Mouse (Mus musculus): ENCODE measurements around the gene Abcc4. TPM values are rescaled to one million over a fixed set of nuclear protein-coding genes. Genes with fewer than 3 reads are reported as not detected.
"Not testable (repeated sequence)": the region's sequence is repeated elsewhere in the genome, so short reads cannot be mapped to it uniquely, and the experiment has no call there.

Gene Abcc4
- polyA plus RNA-seq, 1 experiment, result 7.7 TPM

DNA sequence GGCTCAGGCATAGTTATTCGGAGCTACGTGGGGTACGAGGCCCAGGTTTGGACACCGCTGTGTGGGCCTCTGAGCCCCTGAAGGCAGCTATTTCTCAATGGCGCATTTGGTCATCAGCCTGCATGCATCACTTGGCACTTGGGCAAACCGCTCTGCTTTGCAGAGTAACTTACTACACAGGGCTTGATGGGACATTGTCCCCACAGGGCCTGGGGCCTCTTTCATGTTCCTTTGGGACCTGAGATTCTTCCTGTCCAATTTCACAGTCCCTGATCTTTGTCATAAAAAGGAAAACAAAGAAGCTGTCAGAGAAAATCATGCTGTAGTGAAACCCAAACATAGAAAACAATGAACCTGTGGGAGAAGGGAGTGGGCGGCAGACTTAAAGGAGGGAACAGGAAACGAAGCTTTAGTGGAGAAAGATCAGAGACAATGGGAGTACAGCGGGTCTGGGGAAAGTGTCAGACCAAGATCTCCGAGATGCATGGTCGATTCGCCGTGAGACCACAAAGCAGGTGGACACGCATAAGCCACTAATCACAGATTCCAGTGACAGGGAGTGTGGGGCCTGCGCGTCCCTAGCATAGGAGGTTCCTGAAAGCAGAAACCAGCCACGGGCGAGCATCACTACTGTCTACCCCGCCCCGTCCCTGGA, 48.2 kb downstream of the Abcc4 start:
- H3K27ac ChIP-seq (ENCODE audit: control insufficient read depth, insufficient read depth, low read depth, low read length, poor library complexity), result no peak overlapping the region
- H3K4me3 ChIP-seq (replicated peaks; ENCODE audit: control insufficient read depth, low read depth, low read length), result no peak overlapping the region

GRCm38 (mm10) chr14:118657206-118657605, 48.8 kb downstream of the Abcc4 start:
- Histone ChIP-seq H3K4me3 (replicated peaks; ENCODE audit: control insufficient read depth, low read depth, low read length) (no peak overlapping the region), H3K4me1 (ENCODE audit: control insufficient read depth, insufficient read depth, low read length) (peaks cover 4% of the 10 kb centered on the region; the same call in 1 of the 2 replicates), H3K27ac (ENCODE audit: control insufficient read depth, insufficient read depth, low read depth, low read length, poor library complexity) (no peak overlapping the region)
- TF ChIP-seq POLR2A (IDR thresholded peaks at IDR 0.05; ENCODE audit: borderline replicate concordance, control insufficient read depth, low read depth, low read length) (no peak), CTCF (IDR thresholded peaks at IDR 0.05; ENCODE audit: control insufficient read depth, insufficient read depth, low read length) (no peak)
- 30% methylated on average over 4 of the region's 4 CpGs for WGBS

More for the DNA sequence above, 48.2 kb downstream of the Abcc4 start:
- peaks cover 4% of the 10 kb centered on the region; the same call in 1 of the 2 replicates for H3K4me1 ChIP-seq (ENCODE audit: control insufficient read depth, insufficient read depth, low read length)
- TF ChIP-seq CTCF (IDR thresholded peaks at IDR 0.05; ENCODE audit: control insufficient read depth, insufficient read depth, low read length), result no peak
- TF ChIP-seq POLR2A (IDR thresholded peaks at IDR 0.05; ENCODE audit: borderline replicate concordance, control insufficient read depth, low read depth, low read length), result no peak
- 25% methylated on average over 20 of the region's 20 CpGs for WGBS

DNA sequence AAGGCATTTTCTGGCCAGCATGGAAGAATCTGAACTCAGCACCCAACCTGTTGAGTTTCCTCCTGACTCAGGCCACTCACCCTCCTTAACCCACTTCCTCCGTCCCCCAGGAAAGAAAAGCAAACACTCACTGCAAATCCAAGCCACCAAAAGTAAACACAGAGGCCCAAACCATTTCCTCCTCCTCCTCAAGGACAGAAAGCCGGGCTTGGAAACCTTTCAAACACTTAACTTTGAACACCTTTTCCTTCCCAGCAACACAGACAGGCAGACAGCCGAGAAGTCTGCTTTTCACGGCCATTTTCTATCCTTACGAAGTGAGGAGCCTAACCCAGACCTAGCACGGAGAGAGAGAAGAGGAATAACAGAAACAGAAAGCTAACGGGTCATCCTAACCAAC, 50.0 kb downstream of the Abcc4 start:
- no peak for TF ChIP-seq CTCF (IDR thresholded peaks at IDR 0.05; ENCODE audit: control insufficient read depth, insufficient read depth, low read length)
- no peak for TF ChIP-seq POLR2A (IDR thresholded peaks at IDR 0.05; ENCODE audit: borderline replicate concordance, control insufficient read depth, low read depth, low read length)
- Histone ChIP-seq H3K4me3 (replicated peaks; ENCODE audit: control insufficient read depth, low read depth, low read length) (no peak overlapping the region), H3K4me1 (ENCODE audit: control insufficient read depth, insufficient read depth, low read length) (peaks cover 4% of the 10 kb centered on the region; the same call in 1 of the 2 replicates), H3K27ac (ENCODE audit: control insufficient read depth, insufficient read depth, low read depth, low read length, poor library complexity) (no peak overlapping the region)
- WGBS, result 53% methylated on average over 7 of the region's 7 CpGs

DNA sequence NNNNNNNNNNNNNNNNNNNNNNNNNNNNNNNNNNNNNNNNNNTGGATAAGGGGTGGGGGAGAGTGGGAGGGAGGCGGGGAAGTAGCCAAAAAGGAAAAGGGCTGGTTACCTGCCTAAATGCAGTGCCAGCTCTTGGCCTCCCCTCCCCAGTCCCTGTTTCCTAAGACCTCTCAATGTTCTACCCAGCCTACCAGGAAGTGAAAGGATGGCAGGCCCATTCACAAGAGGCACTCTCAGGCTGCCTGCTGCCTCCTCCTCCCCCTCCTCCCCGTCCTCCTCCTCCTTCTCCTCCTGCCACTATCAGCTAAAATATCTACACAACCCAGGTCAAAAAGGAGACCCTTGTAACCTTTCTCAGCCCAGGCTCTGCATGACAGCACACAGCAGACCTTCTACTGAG, 51.1 kb downstream of the Abcc4 start:
- 41% methylated on average over 2 of the region's 2 CpGs for WGBS
- TF ChIP-seq CTCF (IDR thresholded peaks at IDR 0.05; ENCODE audit: control insufficient read depth, insufficient read depth, low read length) (no peak), POLR2A (IDR thresholded peaks at IDR 0.05; ENCODE audit: borderline replicate concordance, control insufficient read depth, low read depth, low read length) (no peak)
- no peak overlapping the region for H3K4me3 ChIP-seq (replicated peaks; ENCODE audit: control insufficient read depth, low read depth, low read length)
- H3K4me1 ChIP-seq (ENCODE audit: control insufficient read depth, insufficient read depth, low read length), result peaks cover 4% of the 10 kb centered on the region; the same call in 1 of the 2 replicates
- no peak overlapping the region for H3K27ac ChIP-seq (ENCODE audit: control insufficient read depth, insufficient read depth, low read depth, low read length, poor library complexity)

DNA sequence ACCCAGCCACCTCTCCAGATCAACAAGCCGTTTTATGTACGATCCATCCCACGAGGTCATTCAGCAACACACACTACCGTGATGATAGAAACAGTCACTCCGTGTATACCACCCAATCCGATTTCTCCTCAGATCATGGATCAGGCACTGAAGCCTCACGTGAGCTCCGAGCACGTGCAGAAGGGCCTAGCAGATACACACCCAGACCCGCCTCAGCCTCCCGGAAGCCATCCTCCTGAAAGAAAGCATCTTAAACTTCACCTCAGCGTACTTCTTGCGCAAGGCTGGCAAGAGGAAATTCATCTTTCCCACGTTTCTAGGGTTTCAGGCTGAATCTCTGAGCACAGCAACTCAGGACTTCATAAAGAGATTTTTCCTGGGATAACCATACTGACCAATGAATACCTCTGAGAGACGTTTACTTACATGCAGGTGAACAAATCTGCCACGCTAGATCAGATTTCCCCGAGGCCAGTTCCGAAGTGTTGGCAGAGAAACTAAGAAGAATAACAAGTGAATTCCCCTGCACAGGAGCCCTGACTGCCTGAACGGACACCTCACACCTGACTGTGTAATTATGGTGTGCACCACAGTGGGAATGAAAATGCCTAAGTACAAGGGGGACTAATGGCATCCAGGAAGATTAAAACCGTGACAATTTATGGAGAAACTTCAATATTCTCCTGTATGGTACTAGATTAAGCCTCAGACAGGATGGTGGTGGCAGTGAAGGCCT, 54.1 kb downstream of the Abcc4 start:
- Histone ChIP-seq H3K4me3 (replicated peaks; ENCODE audit: control insufficient read depth, low read depth, low read length) (no peak overlapping the region), H3K4me1 (ENCODE audit: control insufficient read depth, insufficient read depth, low read length) (no peaks in the 10 kb centered on the region; the same call in 1 of the 2 replicates), H3K27ac (ENCODE audit: control insufficient read depth, insufficient read depth, low read depth, low read length, poor library complexity) (no peak overlapping the region)
- no peak for TF ChIP-seq CTCF (IDR thresholded peaks at IDR 0.05; ENCODE audit: control insufficient read depth, insufficient read depth, low read length)
- TF ChIP-seq POLR2A (IDR thresholded peaks at IDR 0.05; ENCODE audit: borderline replicate concordance, control insufficient read depth, low read depth, low read length), result no peak
- WGBS, result 82% methylated on average over 20 of the region's 20 CpGs

GRCm38 (mm10) chr14:118649895-118650256, 56.1 kb downstream of the Abcc4 start:
- TF ChIP-seq POLR2A (IDR thresholded peaks at IDR 0.05; ENCODE audit: borderline replicate concordance, control insufficient read depth, low read depth, low read length), result no peak
- TF ChIP-seq CTCF (IDR thresholded peaks at IDR 0.05; ENCODE audit: control insufficient read depth, insufficient read depth, low read length), result no peak
- H3K4me3 ChIP-seq (replicated peaks; ENCODE audit: control insufficient read depth, low read depth, low read length), result no peak overlapping the region
- H3K27ac ChIP-seq (ENCODE audit: control insufficient read depth, insufficient read depth, low read depth, low read length, poor library complexity), result no peak overlapping the region
- no peaks in the 10 kb centered on the region for H3K4me1 ChIP-seq (ENCODE audit: control insufficient read depth, insufficient read depth, low read length)
- WGBS, result 89% methylated on average over 2 of the region's 2 CpGs

DNA sequence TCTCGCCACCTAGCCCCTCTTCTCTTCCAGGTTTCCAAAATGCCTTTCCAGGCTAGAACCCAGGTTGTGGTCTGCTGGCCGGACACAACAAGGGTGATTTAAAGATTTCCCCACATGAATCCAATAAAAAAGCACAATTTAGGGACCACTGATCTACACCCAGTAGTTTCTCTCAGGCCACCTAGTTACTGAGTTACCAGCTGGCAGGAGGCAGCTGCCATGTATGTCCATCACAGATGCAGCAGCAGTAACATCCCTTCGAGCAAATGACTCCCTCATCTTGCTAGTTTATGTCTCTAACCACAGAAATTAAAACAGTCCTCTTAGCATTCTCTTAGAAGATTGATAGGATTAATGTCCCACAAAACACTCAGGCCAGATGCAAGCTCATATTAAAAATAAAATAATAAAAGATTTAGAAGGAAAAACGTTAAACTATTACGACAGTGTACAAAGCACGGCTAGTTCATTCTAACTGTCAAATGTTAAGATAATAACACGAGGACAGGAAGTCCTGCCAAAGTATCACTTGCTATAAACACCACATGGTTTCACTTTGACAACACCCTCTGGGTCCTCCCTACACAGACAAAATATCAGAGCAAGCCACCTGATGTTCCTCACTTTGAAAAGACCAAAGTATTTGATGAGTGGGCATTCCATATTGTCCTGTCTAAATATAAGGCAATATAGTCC, 56.7 kb downstream of the Abcc4 start:
- no peak overlapping the region for H3K4me3 ChIP-seq (replicated peaks; ENCODE audit: control insufficient read depth, low read depth, low read length)
- no peak overlapping the region for H3K27ac ChIP-seq (ENCODE audit: control insufficient read depth, insufficient read depth, low read depth, low read length, poor library complexity)
- TF ChIP-seq CTCF (IDR thresholded peaks at IDR 0.05; ENCODE audit: control insufficient read depth, insufficient read depth, low read length) (no peak), POLR2A (IDR thresholded peaks at IDR 0.05; ENCODE audit: borderline replicate concordance, control insufficient read depth, low read depth, low read length) (no peak)
- WGBS, result 24% methylated on average over 7 of the region's 7 CpGs
- H3K4me1 ChIP-seq (ENCODE audit: control insufficient read depth, insufficient read depth, low read length), result no peaks in the 10 kb centered on the region

GRCm38 (mm10) chr14:118642940-118643591, 63.0 kb downstream of the Abcc4 start:
- WGBS, result 80% methylated on average over 13 of the region's 13 CpGs
- H3K27ac ChIP-seq (ENCODE audit: control insufficient read depth, insufficient read depth, low read depth, low read length, poor library complexity); H3K4me3 ChIP-seq (replicated peaks; ENCODE audit: control insufficient read depth, low read depth, low read length); H3K4me1 ChIP-seq (ENCODE audit: control insufficient read depth, insufficient read depth, low read length): not testable (repeated sequence)
